Mouse (Mus musculus): ENCODE results near the gene 1700049E17Rik2. TPM values are rescaled to one million over a fixed set of nuclear protein-coding genes. Genes with fewer than 3 reads are reported as not detected.
"Not testable (repeated sequence)": the region's sequence is repeated elsewhere in the genome, so short reads cannot be mapped to it uniquely, and the experiment has no call there.

Gene 1700049E17Rik2
- polyA plus RNA-seq (2016; fragmentation: Nextera tagmentation; extraction: Ambion mirVana): not detected in 2 replicates

DNA sequence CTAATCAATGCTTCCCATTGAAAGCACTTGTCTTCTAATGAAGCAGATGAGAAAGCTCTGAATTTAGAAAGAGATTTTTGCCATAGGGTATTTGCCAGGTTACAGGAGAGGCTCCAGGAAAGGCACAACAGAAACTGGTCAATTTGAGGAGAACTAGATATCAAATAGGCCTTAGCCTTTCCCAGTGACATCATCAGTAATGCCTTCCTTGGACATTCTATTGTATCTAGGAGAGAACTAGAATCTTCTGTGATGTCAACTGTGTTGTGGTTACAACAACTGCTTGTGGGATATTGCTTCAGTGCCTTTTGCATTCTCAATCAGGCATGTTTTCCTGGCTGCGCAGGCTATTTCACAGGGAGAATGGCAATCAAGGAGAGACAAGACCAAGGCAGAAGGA, at the start of gene 1700049E17Rik2:
Gene 1700049E17Rik2 (plus strand): TSS at position 301 of the 400 bp plus-strand sequence.
- not testable (repeated sequence) for H3K9me3 ChIP-seq (replicated peaks); H3K4me1 ChIP-seq; H3K27me3 ChIP-seq (ENCODE audit: low read depth, poor library complexity, severe bottlenecking); H3K27ac ChIP-seq (replicated peaks); DNase-seq (ENCODE audit: low spot score); H3K36me3 ChIP-seq; H3K4me3 ChIP-seq
- no CpG with 5 or more reads among the region's 1 CpGs for WGBS

DNA sequence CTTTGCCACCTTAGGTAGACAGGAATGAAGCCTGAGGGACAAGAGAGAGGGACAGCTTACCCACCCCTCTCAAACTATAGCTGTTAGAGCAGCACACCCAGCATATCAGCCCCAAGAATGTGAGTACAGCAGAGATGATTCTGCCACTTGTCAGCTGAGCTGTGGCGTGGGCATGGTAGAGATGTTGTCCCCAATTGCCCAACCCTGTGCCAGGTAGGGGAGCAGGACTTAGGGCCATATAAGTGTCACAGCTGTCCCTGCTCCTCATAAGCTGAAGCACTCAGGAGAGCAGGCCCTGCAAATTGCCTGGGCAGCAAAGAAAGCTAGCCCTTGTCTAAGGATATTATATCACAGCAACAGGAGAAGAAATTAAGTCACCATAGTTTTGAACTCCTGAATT, 48.3 kb upstream of the 1700049E17Rik2 start:
- not testable (repeated sequence) for H3K27me3 ChIP-seq (ENCODE audit: low read depth, poor library complexity, severe bottlenecking); H3K9me3 ChIP-seq (replicated peaks); DNase-seq (ENCODE audit: low spot score); H3K4me1 ChIP-seq; H3K27ac ChIP-seq (replicated peaks); H3K4me3 ChIP-seq; H3K36me3 ChIP-seq
- WGBS: 84% methylated on average over 1 of the region's 1 CpGs

- not testable (repeated sequence) for H3K4me3 ChIP-seq; H3K27me3 ChIP-seq (ENCODE audit: low read depth, poor library complexity, severe bottlenecking); H3K27ac ChIP-seq (replicated peaks); H3K4me1 ChIP-seq; DNase-seq (ENCODE audit: low spot score); H3K9me3 ChIP-seq (replicated peaks); H3K36me3 ChIP-seq
- no CpG with 5 or more reads among the region's 2 CpGs for WGBS
Observed at GRCm38 (mm10) chr14:41555483-41555882, 17.5 kb upstream of the 1700049E17Rik2 start, which contains the start of gene Gm7970. TSS of gene Gm7970 (minus strand) at chr14:41555583.

- H3K9me3 ChIP-seq (replicated peaks); H3K36me3 ChIP-seq; H3K4me1 ChIP-seq; DNase-seq (ENCODE audit: low spot score); H3K27me3 ChIP-seq (ENCODE audit: low read depth, poor library complexity, severe bottlenecking); H3K4me3 ChIP-seq; H3K27ac ChIP-seq (replicated peaks): not testable (repeated sequence)
- 90% methylated on average over 1 of the region's 1 CpGs for WGBS
Observed at GRCm38 (mm10) chr14:41586346-41586745, 13.3 kb downstream of the 1700049E17Rik2 start.

DNA sequence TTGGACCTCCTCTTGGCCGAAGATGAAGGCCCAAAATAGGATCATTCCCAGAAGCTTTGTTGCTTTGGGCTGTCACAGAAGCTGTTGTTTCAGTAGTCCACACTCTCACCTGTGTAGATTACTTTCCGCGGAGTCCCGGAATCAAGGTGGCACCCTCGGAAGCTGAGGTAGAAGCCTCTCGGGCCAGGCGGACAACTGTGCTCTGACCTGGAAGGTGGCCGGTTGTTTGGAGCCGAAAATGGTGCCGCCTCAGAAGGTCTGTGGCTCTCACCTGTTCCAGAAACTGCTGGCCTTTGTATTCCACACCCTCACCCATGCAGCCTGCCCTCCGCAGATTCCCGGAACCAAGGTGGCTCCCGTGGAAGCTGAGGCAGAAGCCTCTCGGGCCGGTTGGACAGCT, 27.9 kb downstream of the 1700049E17Rik2 start:
- not testable (repeated sequence) for H3K4me1 ChIP-seq; H3K36me3 ChIP-seq; H3K4me3 ChIP-seq; DNase-seq (ENCODE audit: low spot score); H3K27ac ChIP-seq (replicated peaks); H3K27me3 ChIP-seq (ENCODE audit: low read depth, poor library complexity, severe bottlenecking); H3K9me3 ChIP-seq (replicated peaks)
- WGBS: 94% methylated on average over 15 of the region's 15 CpGs

DNA sequence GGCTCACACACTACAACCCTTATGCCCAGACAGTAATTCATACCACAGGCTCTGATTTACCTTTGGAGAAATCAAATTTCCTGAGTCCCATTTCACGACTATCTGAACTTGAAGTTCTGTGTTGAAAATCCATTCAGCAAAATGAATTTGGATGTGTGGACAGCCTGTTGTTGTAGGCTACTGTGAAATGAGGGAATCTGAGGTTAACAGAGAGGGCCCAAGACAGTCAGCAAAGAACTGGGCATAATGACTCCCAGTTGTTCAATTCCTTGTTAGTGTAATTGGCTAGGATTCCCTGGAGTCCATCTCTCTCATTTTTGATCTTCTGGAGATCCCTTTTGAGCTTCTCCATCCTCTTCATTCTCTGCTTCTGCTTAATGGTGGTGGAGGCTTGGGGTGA, 37.7 kb downstream of the 1700049E17Rik2 start:
- 87% methylated on average over 1 of the region's 1 CpGs for WGBS
- H3K4me1 ChIP-seq; DNase-seq (ENCODE audit: low spot score); H3K27me3 ChIP-seq (ENCODE audit: low read depth, poor library complexity, severe bottlenecking); H3K9me3 ChIP-seq (replicated peaks); H3K4me3 ChIP-seq; H3K27ac ChIP-seq (replicated peaks); H3K36me3 ChIP-seq: not testable (repeated sequence)

DNA sequence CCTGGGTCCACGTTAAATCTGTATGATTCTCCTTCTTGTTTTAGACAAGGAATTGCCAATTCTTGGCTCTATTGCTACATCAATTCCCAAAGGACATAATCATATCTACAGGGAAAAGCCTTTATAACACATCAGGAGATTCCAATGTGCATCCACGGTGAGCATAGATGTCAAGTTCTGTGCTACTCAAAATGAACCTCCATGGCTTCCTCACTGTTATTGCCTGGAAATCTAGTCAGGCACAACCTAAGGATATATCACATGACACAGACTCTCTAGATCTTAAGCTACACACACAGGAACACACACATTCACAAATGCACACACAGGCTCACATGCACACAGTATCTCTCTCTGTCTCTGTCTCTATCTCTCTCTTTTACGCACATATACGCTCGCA, 49.5 kb downstream of the 1700049E17Rik2 start:
- 98% methylated on average over 4 of the region's 5 CpGs for WGBS
- not testable (repeated sequence) for H3K9me3 ChIP-seq (replicated peaks); DNase-seq (ENCODE audit: low spot score); H3K27me3 ChIP-seq (ENCODE audit: low read depth, poor library complexity, severe bottlenecking); H3K4me3 ChIP-seq; H3K27ac ChIP-seq (replicated peaks); H3K4me1 ChIP-seq; H3K36me3 ChIP-seq

DNA sequence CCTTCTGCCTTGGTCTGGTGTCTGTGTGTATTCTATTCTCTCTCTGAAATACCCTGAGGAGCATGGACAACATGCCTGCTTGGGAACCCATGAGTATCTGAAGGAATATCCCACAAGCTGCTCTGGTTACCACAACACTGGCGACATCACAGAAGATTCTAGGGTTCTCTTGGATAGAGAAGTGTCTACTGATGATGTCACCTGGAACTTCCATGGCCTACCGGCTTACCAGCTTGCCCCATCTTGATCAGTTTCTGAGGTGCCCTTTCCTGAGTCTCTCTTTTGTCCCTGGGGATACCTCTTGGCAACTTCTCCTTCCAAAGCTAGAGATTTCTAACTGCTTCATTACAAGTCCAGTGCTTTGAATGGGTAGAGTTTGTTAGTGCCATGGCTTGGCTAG, 51.5 kb downstream of the 1700049E17Rik2 start, which contains the start of gene Gm3072:
Gene Gm3072 (minus strand): TSS at position 101 of the 400 bp plus-strand sequence.
- DNase-seq (ENCODE audit: low spot score); H3K27ac ChIP-seq (replicated peaks); H3K9me3 ChIP-seq (replicated peaks); H3K27me3 ChIP-seq (ENCODE audit: low read depth, poor library complexity, severe bottlenecking); H3K36me3 ChIP-seq; H3K4me3 ChIP-seq; H3K4me1 ChIP-seq: not testable (repeated sequence)
- 92% methylated on average over 1 of the region's 2 CpGs for whole genome bisulfite sequencing

DNA sequence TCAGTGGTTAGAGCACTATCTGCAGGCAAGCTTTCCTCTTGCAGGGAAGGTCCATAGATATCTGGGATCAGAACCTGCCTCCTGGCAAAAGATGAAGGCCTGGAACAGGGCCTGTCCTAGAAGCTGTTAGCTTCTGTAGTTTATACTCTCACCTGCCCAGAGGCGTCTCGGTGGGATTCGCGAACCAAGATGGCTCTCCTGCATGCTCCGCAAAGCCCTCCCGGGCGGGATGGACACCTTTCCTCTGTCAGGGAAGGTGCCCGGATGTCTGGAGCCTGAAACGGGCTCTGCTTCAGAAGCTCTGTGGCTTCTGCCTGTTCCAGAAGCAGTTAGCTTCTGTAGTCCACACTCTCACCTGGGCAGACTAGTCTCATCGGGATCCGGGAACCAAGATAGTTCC, 57.1 kb downstream of the 1700049E17Rik2 start:
- H3K9me3 ChIP-seq (replicated peaks); DNase-seq (ENCODE audit: low spot score); H3K27me3 ChIP-seq (ENCODE audit: low read depth, poor library complexity, severe bottlenecking); H3K4me3 ChIP-seq; H3K27ac ChIP-seq (replicated peaks); H3K4me1 ChIP-seq; H3K36me3 ChIP-seq: not testable (repeated sequence)
- WGBS: 96% methylated on average over 10 of the region's 11 CpGs

Other genes with a start within 250 kb of the 1700049E17Rik2 start
- not detected in 2 replicates for gene Gm5798, start 224.6 kb upstream of the 1700049E17Rik2 start, polyA plus RNA-seq (2016; fragmentation: Nextera tagmentation; extraction: Ambion mirVana)
- gene Gm7945, start 186.8 kb upstream of the 1700049E17Rik2 start, polyA plus RNA-seq (2016; fragmentation: Nextera tagmentation; extraction: Ambion mirVana): not detected in 2 replicates
- gene Gm6482, start 164.9 kb upstream of the 1700049E17Rik2 start, polyA plus RNA-seq (2016; fragmentation: Nextera tagmentation; extraction: Ambion mirVana): not detected in 2 replicates
- gene Gm7954, start 119.7 kb upstream of the 1700049E17Rik2 start, polyA plus RNA-seq (2016; fragmentation: Nextera tagmentation; extraction: Ambion mirVana): not detected in 2 replicates
- gene Gm3486, start 83.7 kb upstream of the 1700049E17Rik2 start, polyA plus RNA-seq (2016; fragmentation: Nextera tagmentation; extraction: Ambion mirVana): not detected in 2 replicates
- gene Gm7970, start 17.6 kb upstream of the 1700049E17Rik2 start, polyA plus RNA-seq (2016; fragmentation: Nextera tagmentation; extraction: Ambion mirVana): not detected in 2 replicates
- not detected in 2 replicates for gene Gm3072, start 51.4 kb downstream of the 1700049E17Rik2 start, polyA plus RNA-seq (2016; fragmentation: Nextera tagmentation; extraction: Ambion mirVana)
- not detected in 2 replicates for gene Gm3676, start 73.3 kb downstream of the 1700049E17Rik2 start, polyA plus RNA-seq (2016; fragmentation: Nextera tagmentation; extraction: Ambion mirVana)
- not detected in 2 replicates for gene Gm8068, start 128.7 kb downstream of the 1700049E17Rik2 start, polyA plus RNA-seq (2016; fragmentation: Nextera tagmentation; extraction: Ambion mirVana)
- gene Gm7929, start 177.4 kb downstream of the 1700049E17Rik2 start, polyA plus RNA-seq (2016; fragmentation: Nextera tagmentation; extraction: Ambion mirVana): not detected in 2 replicates
- not detected in 2 replicates for gene Gm47189, start 199.2 kb downstream of the 1700049E17Rik2 start, polyA plus RNA-seq (2016; fragmentation: Nextera tagmentation; extraction: Ambion mirVana)

Measured in midbrain, embryonic 10.5 days (tissue).